Mouse (Mus musculus): Measurements from ENCODE around the gene Nlrp10.

GRCm38 (mm10) chr7:108929726-108930393 is at the start of gene Nlrp10:
- TF ChIP-seq CTCF (IDR thresholded peaks at IDR 0.05; ENCODE audit: borderline replicate concordance, control insufficient read depth, extremely low read depth, insufficient read depth, low read length, poor library complexity) (no peak), POLR2A (IDR thresholded peaks at IDR 0.05; ENCODE audit: control insufficient read depth, extremely low read depth, insufficient read depth, low read length, poor library complexity) (no peak)
